Mouse (Mus musculus) heart, adult 8-10 months (tissue): Measurements from ENCODE around the gene Gprasp1. TPM values are rescaled to one million over a fixed set of nuclear protein-coding genes. Genes with fewer than 3 reads are reported as not detected.
A peak's percentile ranks its signal among the peaks of the same experiment; 100 is the strongest.

ENCODE experiments used
- DNase-seq: peaks from one replicate; pipeline ENCODE4 v3.0.0; 2022; ENCODE audit warnings: low spot score
- microRNA-seq: library from miRNA; unstranded; fragments of <30 nt; microRNA quantifications from one replicate; pipeline ENCODE4 v1.2.0, GENCODE M21; 2022
- total RNA-seq, 4 experiments: library from RNA; stranded (reverse); gene quantifications; 2 replicates each; pipeline ENCODE4 v1.2.4; 2022

Gene Gprasp1
- total RNA-seq, 4 experiments from 2014 or later, result 17.9 to 25.6 (median 21.4) TPM

GRCm38 (mm10) chrX:135837896-135838295 is 95.4 kb downstream of the Gprasp1 start:
- no peak for DNase-seq

- peak; percentile 0 for DNase-seq
Observed at GRCm38 (mm10) chrX:135838521-135839360, 96.2 kb downstream of the Gprasp1 start, which contains the start of gene Gprasp2. Gprasp2 (plus strand) TSS chrX:135839034.

GRCm38 (mm10) chrX:135839397-135840391 is 97.2 kb downstream of the Gprasp1 start:
- peak; percentile 2 for DNase-seq

Small RNAs within 50 kb of the gene (microRNA-seq; reads per million reads assigned to microRNA genes)
- gene Mir1970 (not detected), gene Mir7646 (not detected)

Other genes starting within 250 kb of the Gprasp1 start
- gene AV320801, start 248.1 kb upstream of the Gprasp1 start, total RNA-seq, result not detected
- under 1 TPM in 1 of 4 experiments, not detected in 3; 0.31 TPM for gene Nxf7, start 144.0 kb upstream of the Gprasp1 start, total RNA-seq
- not detected for gene Prame, start 115.0 kb upstream of the Gprasp1 start, total RNA-seq
- gene Tcp11x2, start 48.9 kb upstream of the Gprasp1 start, total RNA-seq, result under 1 TPM in 1 of 4 experiments, not detected in 3; 0.14 TPM
- gene Tmsb15a, start 17.5 kb upstream of the Gprasp1 start, total RNA-seq, result not detected
- 1 to 10 TPM; 4.5 to 7.8 (median 5.7) TPM for gene Armcx5, start within 50 bp of the Gprasp1 start, total RNA-seq
- 10 to 100 TPM in 2 of 4 experiments, 1 to 10 TPM in 2; 7.5 to 16.9 (median 13.2) TPM for gene Bhlhb9, start 54.9 kb downstream of the Gprasp1 start, total RNA-seq
- gene Gprasp2, start 96.3 kb downstream of the Gprasp1 start, total RNA-seq, result 1 to 10 TPM; 1.2 to 5.5 (median 2.4) TPM